In genomic region chr4:67187725-67188510, GRCm38 (mm10) we compare ENCODE assay signal across 11 mouse cellular contexts.
DNase-seq lines count a peak whose midpoint lies in the region; ATAC-seq and TF ChIP-seq lines count a peak whose summit lies in the region.
"Had no signal": no experiment of that assay in that cellular context is flagged by ENCODE, and none has a peak within 500 bp of the region (broad histone marks: within the 10 kb centered on the region; RNA-seq: fewer than 3 reads in every experiment).

No protein-coding gene starts in this region.

- TF ChIP-seq CTCF in midbrain, postnatal 0 days (IDR thresholded peaks at IDR 0.05) = no peak

- no peak overlapping the region for H3K27ac ChIP-seq in heart, embryonic 15.5 days
- H3K27ac ChIP-seq in heart, embryonic 12.5 days (ENCODE audit: poor library complexity, severe bottlenecking) = no peak overlapping the region
- no peak overlapping the region for H3K27ac ChIP-seq in midbrain, postnatal 0 days (ENCODE audit: low read depth, low read length)
- H3K27ac ChIP-seq in midbrain, embryonic 14.5 days (replicated peaks; ENCODE audit: low read depth, low read length) = no peak overlapping the region
- H3K27ac ChIP-seq in intestine, embryonic 16.5 days (ENCODE audit: low read length) = no peak overlapping the region
- H3K27ac ChIP-seq: liver, embryonic 13.5 days had no signal

- 53% methylated on average over 2 of the region's 2 CpGs for WGBS in heart, embryonic 15.5 days
- 58% methylated on average over 2 of the region's 2 CpGs for WGBS in heart, embryonic 12.5 days
- WGBS in midbrain, postnatal 0 days = 73% methylated on average over 2 of the region's 2 CpGs
- 72% methylated on average over 2 of the region's 2 CpGs for WGBS in midbrain, embryonic 14.5 days
- 32% methylated on average over 2 of the region's 2 CpGs for WGBS in intestine, embryonic 16.5 days

- no peaks in the 10 kb centered on the region for H3K36me3 ChIP-seq in heart, embryonic 15.5 days
- H3K36me3 ChIP-seq in heart, embryonic 12.5 days = no peaks in the 10 kb centered on the region
- H3K36me3 ChIP-seq in midbrain, postnatal 0 days (ENCODE audit: insufficient read depth, low read length) = no peaks in the 10 kb centered on the region
- H3K36me3 ChIP-seq in midbrain, embryonic 14.5 days (ENCODE audit: control insufficient read depth, insufficient read depth, low read length) = no peaks in the 10 kb centered on the region
- H3K36me3 ChIP-seq in intestine, embryonic 16.5 days (ENCODE audit: control insufficient read depth, insufficient read depth, low read length) = no peaks in the 10 kb centered on the region
- H3K36me3 ChIP-seq: liver, embryonic 13.5 days had no signal

- no peaks in the 10 kb centered on the region for H3K4me1 ChIP-seq in heart, embryonic 15.5 days (replicated peaks)
- H3K4me1 ChIP-seq in heart, embryonic 12.5 days (replicated peaks) = no peaks in the 10 kb centered on the region
- H3K4me1 ChIP-seq in midbrain, postnatal 0 days (ENCODE audit: insufficient read depth, low read length) = no peaks in the 10 kb centered on the region
- no peaks in the 10 kb centered on the region for H3K4me1 ChIP-seq in midbrain, embryonic 14.5 days (ENCODE audit: control insufficient read depth, insufficient read depth, low read length)
- 0 out of 2 replicates have a peak, but pooled peaks cover 5% of the 10 kb centered on the region for H3K4me1 ChIP-seq in intestine, embryonic 16.5 days (ENCODE audit: control insufficient read depth, insufficient read depth, low read length)
- H3K4me1 ChIP-seq: liver, embryonic 13.5 days had no signal

- no peak overlapping the region for H3K9ac ChIP-seq in heart, embryonic 15.5 days
- H3K9ac ChIP-seq in heart, embryonic 12.5 days = no peak overlapping the region
- H3K9ac ChIP-seq in midbrain, postnatal 0 days (replicated peaks; ENCODE audit: low read length, poor library complexity, severe bottlenecking) = no peak overlapping the region
- no peak overlapping the region for H3K9ac ChIP-seq in midbrain, embryonic 14.5 days (replicated peaks; ENCODE audit: low read length)
- no peak overlapping the region for H3K9ac ChIP-seq in intestine, embryonic 16.5 days (ENCODE audit: low read depth, low read length)
- H3K9ac ChIP-seq: liver, embryonic 13.5 days had no signal

- no peaks in the 10 kb centered on the region for H3K9me3 ChIP-seq in heart, embryonic 15.5 days (replicated peaks)
- no peaks in the 10 kb centered on the region for H3K9me3 ChIP-seq in heart, embryonic 12.5 days (replicated peaks)
- H3K9me3 ChIP-seq in midbrain, postnatal 0 days (ENCODE audit: low read length) = no peaks in the 10 kb centered on the region
- H3K9me3 ChIP-seq in midbrain, embryonic 14.5 days (ENCODE audit: control insufficient read depth, low read length) = no peaks in the 10 kb centered on the region
- no peaks in the 10 kb centered on the region for H3K9me3 ChIP-seq in intestine, embryonic 16.5 days (ENCODE audit: control insufficient read depth, low read length)
- H3K9me3 ChIP-seq: liver, embryonic 13.5 days had no signal

- H3K4me3 ChIP-seq in heart, embryonic 15.5 days = no peak overlapping the region
- H3K4me3 ChIP-seq in heart, embryonic 12.5 days = no peak overlapping the region
- no peak overlapping the region for H3K4me3 ChIP-seq in midbrain, postnatal 0 days (ENCODE audit: low read depth, low read length)
- no peak overlapping the region for H3K4me3 ChIP-seq in midbrain, embryonic 14.5 days (replicated peaks; ENCODE audit: low read depth, low read length)
- H3K4me3 ChIP-seq in intestine, embryonic 16.5 days (ENCODE audit: low read length) = no peak overlapping the region
- H3K4me3 ChIP-seq: liver, embryonic 13.5 days had no signal

- H3K4me2 ChIP-seq in heart, embryonic 15.5 days = no peak overlapping the region
- no peak overlapping the region for H3K4me2 ChIP-seq in heart, embryonic 12.5 days
- H3K4me2 ChIP-seq in midbrain, postnatal 0 days (ENCODE audit: low read depth, low read length, poor library complexity, severe bottlenecking) = no peak overlapping the region
- H3K4me2 ChIP-seq in midbrain, embryonic 14.5 days (ENCODE audit: low read length) = no peak overlapping the region
- H3K4me2 ChIP-seq in intestine, embryonic 16.5 days (ENCODE audit: low read depth, low read length) = no peak overlapping the region
- H3K4me2 ChIP-seq: liver, embryonic 13.5 days had no signal

- peak; percentile 31 for DNase-seq in midbrain, postnatal 0 days (ENCODE audit: low spot score)
- no peak for DNase-seq in midbrain, embryonic 14.5 days
- DNase-seq in adrenal gland, postnatal 10 days = no peak
- no peak for DNase-seq in heart, postnatal 4 days
- DNase-seq: cerebellum, postnatal 25 days; gastrocnemius, postnatal 10 days; liver, embryonic 13.5 days had no signal

- ATAC-seq in heart, embryonic 15.5 days (replicated peaks; ENCODE audit: insufficient number of reproducible peaks, insufficient read depth, low FRiP score, low read depth) = peak; percentile 47; the same call in 1 of the 2 replicates
- no peak for ATAC-seq in heart, embryonic 12.5 days (ENCODE audit: insufficient number of reproducible peaks, low FRiP score)
- ATAC-seq in midbrain, postnatal 0 days (ENCODE audit: low FRiP score) = no peak
- no peak for ATAC-seq in midbrain, embryonic 14.5 days (ENCODE audit: low FRiP score, low TSS enrichment)
- ATAC-seq in intestine, embryonic 16.5 days = peak; percentile 91
- no peak for ATAC-seq in CD4-positive, CD25-positive, alpha-beta regulatory T cell, adult 4 months

- no peaks in the 10 kb centered on the region for H3K27me3 ChIP-seq in heart, embryonic 15.5 days
- H3K27me3 ChIP-seq in heart, embryonic 12.5 days (replicated peaks) = no peaks in the 10 kb centered on the region
- no peaks in the 10 kb centered on the region for H3K27me3 ChIP-seq in midbrain, postnatal 0 days (ENCODE audit: insufficient read depth, low read length)
- H3K27me3 ChIP-seq in midbrain, embryonic 14.5 days (ENCODE audit: control insufficient read depth, insufficient read depth, low read length) = no peaks in the 10 kb centered on the region
- no peaks in the 10 kb centered on the region for H3K27me3 ChIP-seq in intestine, embryonic 16.5 days (replicated peaks; ENCODE audit: control insufficient read depth, insufficient read depth, low read length)
- H3K27me3 ChIP-seq: liver, embryonic 13.5 days had no signal

Comparison
In these comparisons a context has a peak if more than half of its experiments do, and no peak if none do; other contexts are left out.
1. ATAC-seq: peak in heart, embryonic 15.5 days (single experiment) and intestine, embryonic 16.5 days (single experiment); none in heart, embryonic 12.5 days (single experiment), midbrain, postnatal 0 days (single experiment), midbrain, embryonic 14.5 days (single experiment) and CD4-positive, CD25-positive, alpha-beta regulatory T cell, adult 4 months (single experiment).